30 mouse cellular contexts compared by ENCODE assay signal in the genomic region with DNA sequence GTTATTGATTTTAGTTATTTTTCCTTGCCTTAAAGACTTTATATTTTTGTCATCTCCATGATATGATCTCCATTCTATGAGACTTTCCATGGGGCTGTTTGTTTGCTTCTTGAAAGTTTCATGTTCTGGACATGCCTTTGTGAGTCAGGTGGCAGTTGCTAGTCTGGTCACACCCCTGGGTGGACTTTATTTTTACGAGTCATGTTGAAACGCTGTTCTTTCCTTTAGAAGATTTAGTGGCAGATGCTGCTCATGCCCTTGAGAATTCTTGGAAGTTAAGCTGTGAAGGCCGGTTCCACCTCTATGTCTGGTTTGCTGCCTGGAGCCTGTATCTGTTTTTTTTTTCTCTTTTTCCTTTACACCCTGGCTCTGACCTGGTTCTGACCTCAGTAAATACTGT. TPM values are rescaled to one million over a fixed set of nuclear protein-coding genes. Genes with fewer than 3 reads are reported as not detected.
DNase-seq lines count a peak whose midpoint lies in the region; ATAC-seq lines count a peak whose summit lies in the region.
"Had no signal": no experiment of that assay in that cellular context is flagged by ENCODE, and none has a peak within 500 bp of the region (broad histone marks: within the 10 kb centered on the region; RNA-seq: fewer than 3 reads in every experiment).

No protein-coding gene starts in this region.

- no peak overlapping the region for H3K4me2 ChIP-seq in forebrain, embryonic 16.5 days (ENCODE audit: low read length)
- H3K4me2 ChIP-seq: embryonic facial prominence, embryonic 13.5 days; heart, embryonic 11.5 days; hindbrain, embryonic 12.5 days; hindbrain, embryonic 15.5 days had no signal

- H3K27ac ChIP-seq in brown adipose tissue, adult 24 weeks (replicated peaks; ENCODE audit: low read depth, low read length) = 0 out of 2 replicates have a peak overlapping the region, but pooled peaks have one; percentile 42
- no peak overlapping the region for H3K27ac ChIP-seq in forebrain, embryonic 16.5 days (ENCODE audit: low read length)
- H3K27ac ChIP-seq: embryonic facial prominence, embryonic 10.5 days; embryonic facial prominence, embryonic 13.5 days; forebrain, embryonic 10.5 days; heart, adult 2 months; hindbrain, embryonic 12.5 days; hindbrain, embryonic 15.5 days had no signal

- no peaks in the 10 kb centered on the region for H3K4me1 ChIP-seq in brown adipose tissue, adult 24 weeks (ENCODE audit: control insufficient read depth, insufficient read depth, insufficient read length, low read length)
- no peaks in the 10 kb centered on the region for H3K4me1 ChIP-seq in forebrain, embryonic 16.5 days (replicated peaks; ENCODE audit: control insufficient read depth, insufficient read depth, low read length)
- H3K4me1 ChIP-seq: embryonic facial prominence, embryonic 10.5 days; embryonic facial prominence, embryonic 13.5 days; forebrain, embryonic 10.5 days; hindbrain, embryonic 12.5 days; hindbrain, embryonic 15.5 days had no signal

- no peaks in the 10 kb centered on the region for H3K27me3 ChIP-seq in forebrain, embryonic 16.5 days (replicated peaks; ENCODE audit: control insufficient read depth, insufficient read depth, low read length)
- H3K27me3 ChIP-seq: embryonic facial prominence, embryonic 13.5 days; hindbrain, embryonic 12.5 days; hindbrain, embryonic 15.5 days had no signal

- DNase-seq in adrenal gland, adult 2 months = peak; percentile 31
- no peak for DNase-seq in adrenal gland, postnatal 4 days (ENCODE audit: low spot score in 2 of 2)
- peak; percentile 5 for DNase-seq in 416B (ENCODE audit: low read depth)
- DNase-seq in large intestine, adult 2 months (ENCODE audit: low read depth, low spot score) = peak; percentile 67
- DNase-seq: cerebellum, adult 2 months; cerebellum, adult 9-11 months; cerebellum, postnatal 36 days; embryo, embryonic 11 days; gastrocnemius, postnatal 25 days; heart, adult 2 months; kidney, adult 2 months had no signal

- no peak for ATAC-seq in monocyte, adult 5-6 weeks (replicated peaks; ENCODE audit: insufficient number of reproducible peaks, low FRiP score, low TSS enrichment, poor library complexity, severe bottlenecking)
- ATAC-seq in forebrain, embryonic 16.5 days = no peak
- ATAC-seq: CD4-positive, CD25-positive, alpha-beta regulatory T cell, adult 4 months; forebrain, embryonic 14.5 days; intestine, postnatal 0 days had no signal

- no peak overlapping the region for H3K4me3 ChIP-seq in brown adipose tissue, adult 24 weeks (ENCODE audit: insufficient read depth, low read depth, low read length)
- no peak overlapping the region for H3K4me3 ChIP-seq in forebrain, embryonic 16.5 days (replicated peaks; ENCODE audit: low read length)
- H3K4me3 ChIP-seq: embryonic facial prominence, embryonic 10.5 days; embryonic facial prominence, embryonic 13.5 days; erythroblast, embryonic 14.5 days; forebrain, embryonic 10.5 days; heart, adult 2 months; hindbrain, embryonic 12.5 days; hindbrain, embryonic 15.5 days had no signal

- H3K9ac ChIP-seq in forebrain, embryonic 16.5 days (replicated peaks; ENCODE audit: low read depth, low read length) = no peak overlapping the region
- H3K9ac ChIP-seq: embryonic facial prominence, embryonic 13.5 days; hindbrain, embryonic 12.5 days; hindbrain, embryonic 15.5 days had no signal

- no peaks in the 10 kb centered on the region for H3K9me3 ChIP-seq in forebrain, embryonic 16.5 days (ENCODE audit: control insufficient read depth, low read length)
- H3K9me3 ChIP-seq: embryonic facial prominence, embryonic 10.5 days; embryonic facial prominence, embryonic 13.5 days; forebrain, embryonic 10.5 days; hindbrain, embryonic 12.5 days; hindbrain, embryonic 15.5 days had no signal

- H3K36me3 ChIP-seq in forebrain, embryonic 16.5 days (ENCODE audit: control insufficient read depth, insufficient read depth) = no peaks in the 10 kb centered on the region
- H3K36me3 ChIP-seq: embryonic facial prominence, embryonic 10.5 days; embryonic facial prominence, embryonic 13.5 days; forebrain, embryonic 10.5 days; hindbrain, embryonic 12.5 days; hindbrain, embryonic 15.5 days had no signal

- WGBS in large intestine, adult 2 months = 18% methylated on average over 3 of the region's 3 CpGs
- 83% methylated on average over 3 of the region's 3 CpGs for WGBS in forebrain, embryonic 16.5 days

RNA-seq across cellular contexts. Expression of gene Tmem45b, which starts 43.9 kb away (rescaled TPM):
- total RNA-seq in adrenal gland, adult 2 months (2021) = 10 to 100 TPM; 35.3 to 36.9 TPM
- polyA plus RNA-seq in adrenal gland, adult 2 months (2012; rRNA removed) = 43.2 and 104 TPM in 2 replicates
- 1 to 10 TPM; 2.0 to 2.9 TPM for total RNA-seq in adrenal gland, postnatal 4 days (2021)
- polyA plus RNA-seq in brown adipose tissue, adult 24 weeks (2012; ENCODE audit: insufficient read depth, insufficient read length, missing spikeins) = 471 and 724 TPM in 2 replicates
- polyA plus RNA-seq in large intestine, adult 2 months (2012; rRNA removed) = 312 and 454 TPM in 2 replicates
- not detected in 3 replicates for total RNA-seq in monocyte, adult 5-6 weeks (2017)
- polyA plus RNA-seq in forebrain, embryonic 16.5 days (2015; fragmentation: Nextera tagmentation; extraction: Ambion mirVana) = 0.10 and 0.23 TPM in 2 replicates
- total RNA-seq: granulocyte monocyte progenitor cell, adult 5-6 weeks; hematopoietic stem cell, adult 5-6 weeks; MEL had no signal
- polyA plus RNA-seq: C2C12; CD4-positive, CD25-positive, alpha-beta regulatory T cell, adult 4 months; embryonic facial prominence, embryonic 10.5 days; erythroblast, embryonic 14.5 days; forebrain, embryonic 10.5 days; forebrain, embryonic 14.5 days; heart, embryonic 11.5 days; heart, embryonic 14.5 days; heart, postnatal 0 days; hindbrain, embryonic 15.5 days had no signal

Comparison
In these comparisons a context has a peak if more than half of its experiments do, and no peak if none do; other contexts are left out.
1. DNase-seq: peak in adrenal gland, adult 2 months (single experiment), 416B (single experiment) and large intestine, adult 2 months (single experiment); none in adrenal gland, postnatal 4 days (0 of 2).
2. RNA of gene Tmem45b, which starts 43.9 kb away (polyA plus RNA-seq): 471 to 724 TPM in brown adipose tissue, adult 24 weeks, 312 to 454 TPM in large intestine, adult 2 months and 43.2 to 104 TPM in adrenal gland, adult 2 months; 0.10 to 0.23 TPM in forebrain, embryonic 16.5 days; every median in the first group is over 10 times any median in the second.